In the genomic region with DNA sequence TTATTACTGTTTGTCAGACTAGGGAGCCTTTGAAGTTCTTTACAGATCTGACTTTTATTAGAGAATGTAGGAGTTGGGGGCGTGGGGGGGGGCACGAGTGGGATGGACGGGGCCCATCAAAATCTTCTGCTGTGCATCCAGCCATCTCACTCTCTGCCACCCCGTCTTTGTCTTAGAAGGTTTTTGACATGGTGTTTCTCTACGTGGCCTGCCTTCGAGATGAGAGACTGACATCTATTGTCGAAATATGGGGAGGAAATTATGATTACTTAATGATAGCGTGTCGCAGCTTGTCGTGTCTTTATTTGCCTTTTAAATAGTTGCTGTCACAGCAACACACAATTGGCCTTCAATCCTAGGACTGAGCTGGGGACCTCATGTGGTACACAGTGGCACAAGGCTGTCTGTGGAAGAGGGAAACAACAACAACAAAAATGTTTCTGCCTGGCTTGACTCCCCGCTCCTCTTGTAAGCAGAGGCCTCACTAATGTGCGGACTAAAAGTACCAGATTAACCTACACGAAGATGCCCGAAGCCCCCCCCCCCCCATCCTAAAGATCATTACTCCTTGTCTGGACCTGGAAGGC, we compare ENCODE assay signal across 8 mouse cellular contexts. TPM values are rescaled to one million over a fixed set of nuclear protein-coding genes. Genes with fewer than 3 reads are reported as not detected.
DNase-seq lines count a peak whose midpoint lies in the region; ATAC-seq and TF ChIP-seq lines count a peak whose summit lies in the region.

No protein-coding gene starts in this region.

- H3K9me3 ChIP-seq in kidney, postnatal 0 days (replicated peaks; ENCODE audit: low read length): no peaks in the 10 kb centered on the region
- no peaks in the 10 kb centered on the region for H3K9me3 ChIP-seq in forebrain, embryonic 10.5 days
- no peaks in the 10 kb centered on the region for H3K9me3 ChIP-seq in hindbrain, postnatal 0 days (ENCODE audit: low read length)
- no peaks in the 10 kb centered on the region for H3K9me3 ChIP-seq in midbrain, embryonic 15.5 days

- peak overlapping the region; percentile 49 for H3K4me2 ChIP-seq in kidney, postnatal 0 days (ENCODE audit: low read length)
- peak overlapping the region; percentile 37 for H3K4me2 ChIP-seq in hindbrain, postnatal 0 days (ENCODE audit: low read depth, low read length)
- peak overlapping the region; percentile 38; the same call in 1 of the 2 replicates for H3K4me2 ChIP-seq in midbrain, embryonic 15.5 days

- H3K36me3 ChIP-seq in kidney, postnatal 0 days (ENCODE audit: insufficient read depth, low read length): no peaks in the 10 kb centered on the region
- H3K36me3 ChIP-seq in forebrain, embryonic 10.5 days (replicated peaks): no peaks in the 10 kb centered on the region
- H3K36me3 ChIP-seq in hindbrain, postnatal 0 days (ENCODE audit: insufficient read depth, low read length): no peaks in the 10 kb centered on the region
- no peaks in the 10 kb centered on the region for H3K36me3 ChIP-seq in midbrain, embryonic 15.5 days (replicated peaks)

- 0 out of 2 replicates have a peak overlapping the region, but pooled peaks have one; percentile 2 for H3K4me3 ChIP-seq in kidney, postnatal 0 days (replicated peaks; ENCODE audit: low read depth, low read length)
- 0 out of 2 replicates have a peak overlapping the region, but pooled peaks have one; percentile 29 for H3K4me3 ChIP-seq in forebrain, embryonic 10.5 days
- no peak overlapping the region for H3K4me3 ChIP-seq in hindbrain, postnatal 0 days (ENCODE audit: low read length)
- no peak overlapping the region for H3K4me3 ChIP-seq in midbrain, embryonic 15.5 days

- H3K27me3 ChIP-seq in kidney, postnatal 0 days (ENCODE audit: insufficient read depth, low read length): no peaks in the 10 kb centered on the region
- H3K27me3 ChIP-seq in forebrain, embryonic 10.5 days (ENCODE audit: poor library complexity, severe bottlenecking): peaks cover 6% of the 10 kb centered on the region; the same call in 1 of the 2 replicates
- H3K27me3 ChIP-seq in hindbrain, postnatal 0 days (ENCODE audit: insufficient read depth, low read length): no peaks in the 10 kb centered on the region
- no peaks in the 10 kb centered on the region for H3K27me3 ChIP-seq in midbrain, embryonic 15.5 days (replicated peaks)

- peaks cover 8% of the 10 kb centered on the region; the same call in 1 of the 2 replicates for H3K4me1 ChIP-seq in kidney, postnatal 0 days (replicated peaks; ENCODE audit: insufficient read depth, low read length)
- H3K4me1 ChIP-seq in forebrain, embryonic 10.5 days: peaks cover 51% of the 10 kb centered on the region
- peaks cover 15% of the 10 kb centered on the region for H3K4me1 ChIP-seq in hindbrain, postnatal 0 days (ENCODE audit: insufficient read depth, low read length)
- H3K4me1 ChIP-seq in midbrain, embryonic 15.5 days: peaks cover 19% of the 10 kb centered on the region

- 21% methylated on average over 14 of the region's 14 CpGs for WGBS in kidney, postnatal 0 days
- WGBS in forebrain, embryonic 10.5 days: 60% methylated on average over 14 of the region's 14 CpGs
- 20% methylated on average over 14 of the region's 14 CpGs for WGBS in hindbrain, postnatal 0 days
- 35% methylated on average over 14 of the region's 14 CpGs for WGBS in midbrain, embryonic 15.5 days

- peak overlapping the region; percentile 19; the same call in 1 of the 2 replicates for H3K9ac ChIP-seq in kidney, postnatal 0 days (ENCODE audit: low read depth, low read length)
- H3K9ac ChIP-seq in hindbrain, postnatal 0 days (replicated peaks; ENCODE audit: low read length): no peak overlapping the region
- peak overlapping the region; percentile 20; the same call in 1 of the 2 replicates for H3K9ac ChIP-seq in midbrain, embryonic 15.5 days

- no peak for DNase-seq in kidney, postnatal 0 days (ENCODE audit: low spot score)
- DNase-seq in kidney, adult 18-20 months: no peak
- no peak for DNase-seq in forebrain, embryonic 10.5 days (ENCODE audit: extremely low spot score, low spot score)
- DNase-seq in hindbrain, postnatal 0 days (ENCODE audit: low spot score): no peak
- DNase-seq in right cerebral cortex, postnatal 10 days (ENCODE audit: low spot score in 2 of 2): no peak
- DNase-seq in B cell, adult 2 months: no peak
- DNase-seq in adrenal gland, adult 8-10 months: no peak

- H3K27ac ChIP-seq in kidney, postnatal 0 days: peak overlapping the region; percentile 85
- H3K27ac ChIP-seq in forebrain, embryonic 10.5 days: peak overlapping the region; percentile 81
- H3K27ac ChIP-seq in hindbrain, postnatal 0 days: peak overlapping the region; percentile 27
- H3K27ac ChIP-seq in midbrain, embryonic 15.5 days: peak overlapping the region; percentile 81

- ATAC-seq in kidney, postnatal 0 days (replicated peaks; ENCODE audit: low FRiP score, low read depth): no peak
- no peak; the same call in 1 of the 2 replicates for ATAC-seq in hindbrain, postnatal 0 days
- ATAC-seq in midbrain, embryonic 15.5 days (replicated peaks): peak; percentile 32; the same call in 1 of the 2 replicates

- TF ChIP-seq CTCF in kidney, postnatal 0 days (IDR thresholded peaks at IDR 0.05; ENCODE audit: low read depth): no peak
- TF ChIP-seq CTCF in hindbrain, postnatal 0 days (IDR thresholded peaks at IDR 0.05; ENCODE audit: low read depth): no peak

RNA-seq across cellular contexts. Expression of gene Ubash3b, which starts 51.5 kb away (rescaled TPM):
- polyA plus RNA-seq in kidney, postnatal 0 days (2015; fragmentation: Nextera tagmentation; extraction: Ambion mirVana): 7.5 TPM in 2 replicates
- polyA plus RNA-seq in forebrain, embryonic 10.5 days (2016; fragmentation: Nextera tagmentation; extraction: Ambion mirVana): 3.8 and 4.1 TPM in 2 replicates
- 41.0 and 41.3 TPM in 2 replicates for total RNA-seq in hindbrain, postnatal 0 days (2014; rRNA removed)
- polyA plus RNA-seq in hindbrain, postnatal 0 days (2015; fragmentation: Nextera tagmentation; extraction: Ambion mirVana): 28.0 and 28.6 TPM in 2 replicates
- 23.9 and 25.9 TPM in 2 replicates for polyA plus RNA-seq in midbrain, embryonic 15.5 days (2015; fragmentation: Nextera tagmentation; extraction: Ambion mirVana)
- total RNA-seq in adrenal gland, adult 8-10 months (2022): 1 to 10 TPM; 2.0 to 2.3 (median 2.1) TPM

Comparison
In these comparisons a context has a peak if more than half of its experiments do, and no peak if none do; other contexts are left out.
1. H3K27ac ChIP-seq: peak in every context shown above with its lines; median percentile 85 in kidney, postnatal 0 days; 81 in forebrain, embryonic 10.5 days; 81 in midbrain, embryonic 15.5 days; 27 in hindbrain, postnatal 0 days.
2. H3K4me3 ChIP-seq: peak in kidney, postnatal 0 days (single experiment) and forebrain, embryonic 10.5 days (single experiment); none in hindbrain, postnatal 0 days (single experiment) and midbrain, embryonic 15.5 days (single experiment).
3. Peak in every context shown above with its lines, with median percentiles within 50 percentile points of each other: H3K4me2 ChIP-seq.